Mouse (Mus musculus): ENCODE results near the gene Gpsm2.
"Not testable (repeated sequence)": the region's sequence is repeated elsewhere in the genome, so short reads cannot be mapped to it uniquely, and the experiment has no call there.

Gene Gpsm2

DNA sequence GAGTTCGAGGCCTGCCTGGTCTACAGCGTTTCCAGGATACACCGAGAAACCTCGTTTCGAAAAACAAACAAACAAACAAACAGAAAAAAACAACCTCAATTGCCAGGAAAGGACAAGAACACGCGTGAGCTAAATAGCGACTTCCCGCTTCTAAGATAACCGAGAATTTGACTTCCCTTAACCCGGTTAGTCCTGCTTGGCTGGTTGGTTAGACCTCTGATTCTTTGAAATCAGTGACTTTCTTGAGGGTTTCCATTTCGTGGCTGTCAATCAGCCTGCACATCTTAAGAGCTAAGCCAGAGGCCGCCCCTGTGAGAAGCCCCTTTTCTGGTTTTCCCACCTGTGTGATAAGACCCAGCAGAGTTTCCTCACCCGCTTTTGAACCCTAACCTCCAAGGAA is 67.5 kb downstream of the Gpsm2 start:
- DNase-seq (ENCODE audit: low read depth) = peak; percentile 45

DNA sequence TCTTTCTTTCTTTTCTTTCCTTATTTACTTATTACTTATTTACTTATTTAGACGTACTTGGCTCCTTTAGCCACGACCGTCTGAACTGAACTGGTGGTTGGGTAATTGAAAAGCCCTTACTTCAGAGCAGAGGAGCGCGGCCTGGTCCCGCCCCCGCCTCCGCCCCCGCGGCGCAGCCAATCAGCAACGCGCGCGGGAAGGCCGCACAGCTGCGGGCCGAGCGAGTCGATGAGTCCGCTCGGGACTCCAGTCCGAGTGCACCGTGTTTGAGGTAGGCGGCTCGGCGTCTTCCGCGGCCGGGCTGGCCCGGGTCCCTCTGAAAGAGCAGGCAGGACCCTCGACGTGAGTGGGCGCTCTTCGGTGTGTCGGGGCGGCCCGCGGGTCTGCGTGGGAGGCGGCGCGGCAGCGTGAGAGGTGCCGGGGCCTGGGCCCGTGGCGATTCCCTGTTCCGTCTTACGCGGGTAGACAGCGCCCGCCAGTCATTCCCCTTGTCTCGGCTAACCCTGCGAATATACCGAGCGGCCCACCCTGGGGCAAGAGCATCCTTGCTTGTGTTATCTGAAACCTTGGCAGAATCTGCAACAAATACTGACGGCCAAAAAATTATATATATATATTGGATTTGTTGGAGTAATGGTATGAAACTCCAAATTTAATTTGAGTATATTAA is 68.3 kb downstream of the Gpsm2 start, which contains the start of gene Clcc1:
TSS of gene Clcc1 (plus strand) at position 204 of the 670 bp plus-strand sequence.
- peak; percentile 95 for DNase-seq (ENCODE audit: low read depth)

DNA sequence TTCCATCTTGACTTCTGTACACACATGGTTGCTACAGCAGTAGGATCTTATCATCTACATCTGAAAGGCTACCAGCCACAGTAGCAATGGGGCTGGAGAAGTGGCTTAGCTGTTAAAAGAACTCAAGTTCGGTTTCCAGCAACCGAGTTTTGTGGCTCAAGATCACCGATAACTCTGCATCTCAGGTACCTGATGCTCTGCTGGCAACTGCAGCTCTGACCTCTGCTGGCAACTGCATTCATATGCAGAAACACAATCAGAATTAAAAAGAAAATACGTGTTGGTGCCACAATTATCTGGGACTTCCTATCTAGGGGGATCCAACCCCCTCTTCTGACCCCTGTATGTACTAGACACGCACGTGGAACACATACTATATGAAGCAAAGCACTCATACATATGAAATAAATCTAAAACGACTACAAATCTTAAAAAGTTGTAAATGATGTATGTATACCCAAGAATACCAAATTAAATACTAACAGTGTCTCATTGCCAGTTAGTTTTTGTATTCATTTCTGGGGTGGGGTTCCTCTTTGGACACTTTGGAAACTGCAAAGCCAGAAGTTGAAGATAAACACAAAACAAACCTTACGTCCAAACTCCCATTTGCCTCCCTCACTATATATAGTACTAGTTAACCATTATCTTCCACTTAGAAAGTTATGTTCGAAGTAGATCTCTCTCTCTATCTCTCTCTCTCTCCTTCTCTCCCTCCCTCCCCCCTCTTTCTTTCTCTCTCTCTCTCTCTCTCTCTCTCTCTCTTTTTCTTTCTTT is 69.1 kb downstream of the Gpsm2 start:
- DNase-seq (ENCODE audit: low read depth) = peak; percentile 65

DNA sequence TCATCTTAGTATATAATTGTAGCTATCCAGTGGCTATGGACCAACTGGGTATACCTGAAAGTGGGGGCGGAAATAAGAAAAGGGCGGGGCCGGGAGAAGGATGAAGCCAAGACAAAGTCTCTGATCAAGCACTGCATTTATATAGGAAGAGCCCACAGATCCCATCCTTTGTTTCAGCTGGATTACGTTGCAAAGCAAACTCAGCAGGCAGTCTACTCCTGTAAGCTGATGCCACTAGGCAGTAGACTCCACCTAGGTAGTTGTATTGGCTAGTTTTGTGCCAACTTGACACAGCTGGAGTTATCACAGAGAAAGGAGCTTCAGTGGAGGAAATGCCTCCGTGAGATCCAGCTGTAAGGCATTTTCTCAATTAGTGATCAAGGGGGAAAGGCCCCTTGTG is 74.4 kb downstream of the Gpsm2 start:
- not testable (repeated sequence) for DNase-seq (ENCODE audit: low read depth)

DNA sequence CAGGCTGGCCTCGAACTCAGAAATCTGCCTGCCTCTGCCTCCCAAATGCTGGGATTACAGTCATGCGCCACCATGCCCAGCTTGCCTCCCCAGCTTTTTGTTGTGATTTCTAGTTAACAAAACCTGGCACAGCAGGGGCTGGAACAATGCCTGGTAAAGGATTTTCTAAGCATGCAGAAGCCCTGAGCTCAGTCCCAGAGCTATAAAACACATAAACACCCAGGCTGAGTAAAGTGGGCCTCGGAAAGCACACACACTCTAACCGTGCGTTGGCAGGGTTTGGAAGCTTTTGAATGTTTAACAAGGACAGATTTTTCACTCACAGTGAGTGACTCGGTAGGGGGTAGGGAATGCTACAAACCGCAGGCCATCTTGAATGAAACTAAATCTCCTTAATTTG is 76.1 kb downstream of the Gpsm2 start:
- no peak for DNase-seq (ENCODE audit: low read depth)

DNA sequence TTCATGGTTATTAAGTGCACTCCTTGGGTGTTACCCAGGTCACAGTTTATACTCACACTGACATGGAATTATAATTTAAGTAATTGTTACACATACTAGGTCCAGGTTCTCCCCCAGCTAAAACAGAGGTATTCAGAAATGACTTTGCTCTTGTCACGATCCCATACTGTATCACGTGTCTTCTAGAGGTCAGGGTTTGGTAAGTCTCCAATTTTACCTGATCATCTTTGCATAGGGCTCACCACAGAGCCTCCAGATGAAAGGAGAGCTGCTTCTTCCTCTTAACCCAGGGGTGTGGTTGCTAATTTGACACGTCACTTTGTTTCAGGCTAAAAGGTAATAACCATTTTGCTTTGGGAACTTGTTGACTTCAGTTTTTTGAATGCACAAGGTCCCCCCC is 77.3 kb downstream of the Gpsm2 start:
- DNase-seq (ENCODE audit: low read depth) = no peak

DNA sequence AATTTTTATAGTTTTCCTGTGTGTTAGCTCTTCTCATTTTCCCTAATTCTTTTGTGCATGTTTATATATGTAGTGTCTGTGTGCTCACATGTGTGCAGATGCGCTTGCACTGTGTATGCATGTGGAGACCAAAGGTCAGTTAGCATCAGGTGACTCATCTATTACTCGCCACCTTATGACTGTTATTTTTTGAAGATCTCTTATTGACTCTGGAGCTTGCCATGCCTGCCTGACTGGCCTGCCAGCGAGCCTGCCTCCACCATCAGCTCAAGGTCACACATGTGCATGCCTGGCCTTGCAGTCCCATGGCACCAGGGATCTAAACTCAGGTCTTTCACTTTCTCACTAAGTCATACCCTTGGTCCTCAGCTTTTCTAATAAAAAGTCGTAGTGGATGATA is 81.1 kb downstream of the Gpsm2 start:
- DNase-seq (ENCODE audit: low read depth) = no peak

DNA sequence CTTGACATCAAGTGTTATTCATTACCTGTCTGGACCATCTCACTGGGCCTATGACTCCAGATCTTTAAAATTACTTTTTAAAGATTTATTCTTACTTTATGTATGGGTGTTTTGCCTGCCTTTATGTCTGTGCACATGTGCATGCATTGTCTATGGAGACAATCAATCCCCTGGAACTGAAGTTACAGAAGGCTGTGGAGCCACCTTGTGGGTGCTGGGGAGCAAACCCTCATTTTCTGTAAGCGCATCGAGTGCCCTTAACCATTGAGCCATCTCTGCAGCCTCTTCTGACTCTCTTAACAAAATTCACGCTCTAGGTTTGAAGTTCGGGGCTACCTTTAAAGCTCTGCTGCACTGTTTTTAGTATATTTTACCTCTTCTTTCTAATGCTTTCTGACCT is 82.7 kb downstream of the Gpsm2 start:
- peak; percentile 26 for DNase-seq (ENCODE audit: low read depth)

DNA sequence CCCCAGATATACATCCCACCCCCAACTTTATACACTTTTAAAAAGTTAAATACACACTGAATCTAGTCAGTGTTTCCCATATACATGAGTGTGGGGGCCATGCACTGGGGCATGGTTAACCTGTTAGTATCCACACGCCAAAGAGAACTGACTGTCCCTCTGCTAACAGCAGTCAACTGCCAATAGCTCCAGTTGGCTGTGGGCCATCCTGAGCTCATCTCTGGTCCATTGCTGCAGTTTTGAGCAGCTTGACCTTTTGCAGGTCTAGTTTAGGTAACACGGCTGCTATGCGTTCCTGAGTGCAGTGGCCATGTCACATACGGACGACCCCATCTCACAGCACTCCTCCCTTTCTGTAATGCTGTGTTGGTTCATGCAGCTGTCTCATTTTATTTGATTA is 87.3 kb downstream of the Gpsm2 start:
- DNase-seq (ENCODE audit: low read depth) = no peak

Data from naive thymus-derived CD4-positive, alpha-beta T cell, adult 2 months (primary cell).